Mouse (Mus musculus) stomach, postnatal 0 days (tissue): ENCODE data around the gene Surf6.

Experiments
- CTCF ChIP-seq: IDR thresholded peaks from 2 replicates; pipeline ENCODE4 v1.5.1; 2016; ENCODE audit warnings: antibody characterized with exemption, low read depth, mild to moderate bottlenecking, moderate library complexity
- EP300 ChIP-seq: optimal IDR thresholded peaks from 2 replicates; pipeline ENCODE3; 2016; ENCODE audit warnings: antibody characterized with exemption

- TF ChIP-seq CTCF (no peak), EP300 (no peak)
Observed at GRCm38 (mm10) chr2:26952193-26952592, 49.5 kb upstream of the Surf6 start.
